Mouse (Mus musculus): ENCODE measurements around the gene Adamts6.

Gene Adamts6

DNA sequence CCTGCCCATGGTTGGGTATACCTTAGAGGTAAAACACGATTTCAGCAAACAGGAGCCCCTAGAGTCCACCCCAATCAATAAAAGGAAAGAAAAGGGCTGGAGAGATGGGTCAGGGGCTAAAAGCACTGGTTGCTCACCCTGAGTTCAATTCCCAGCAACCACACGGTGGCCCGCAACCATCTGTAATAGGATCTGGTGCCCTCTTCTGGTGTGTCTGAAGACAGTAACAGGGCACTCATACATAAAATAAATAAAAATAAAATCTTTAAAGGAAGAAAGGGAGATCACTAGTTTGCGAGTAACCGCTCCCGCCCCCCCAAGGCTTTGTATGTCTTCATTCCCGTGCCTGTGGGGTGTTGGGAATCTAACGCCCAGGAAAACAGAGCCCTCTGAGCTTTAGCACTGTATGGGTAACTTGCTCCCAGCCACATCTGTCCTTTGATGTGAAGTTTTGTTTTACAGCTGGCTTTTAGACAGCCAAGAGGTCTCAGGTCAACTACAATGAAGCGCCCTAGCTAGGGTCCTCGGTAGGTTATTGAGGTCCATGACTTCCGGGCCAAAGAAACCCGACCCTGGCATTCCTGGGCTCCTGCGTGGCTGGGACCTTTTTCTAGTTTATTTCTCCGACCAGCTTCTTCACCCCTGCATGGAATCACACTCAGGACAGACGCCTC is 230.1 kb downstream of the Adamts6 start:
- no peak for DNase-seq

GRCm38 (mm10) chr13:104518312-104519005 is 230.8 kb downstream of the Adamts6 start:
- no peak for DNase-seq

DNA sequence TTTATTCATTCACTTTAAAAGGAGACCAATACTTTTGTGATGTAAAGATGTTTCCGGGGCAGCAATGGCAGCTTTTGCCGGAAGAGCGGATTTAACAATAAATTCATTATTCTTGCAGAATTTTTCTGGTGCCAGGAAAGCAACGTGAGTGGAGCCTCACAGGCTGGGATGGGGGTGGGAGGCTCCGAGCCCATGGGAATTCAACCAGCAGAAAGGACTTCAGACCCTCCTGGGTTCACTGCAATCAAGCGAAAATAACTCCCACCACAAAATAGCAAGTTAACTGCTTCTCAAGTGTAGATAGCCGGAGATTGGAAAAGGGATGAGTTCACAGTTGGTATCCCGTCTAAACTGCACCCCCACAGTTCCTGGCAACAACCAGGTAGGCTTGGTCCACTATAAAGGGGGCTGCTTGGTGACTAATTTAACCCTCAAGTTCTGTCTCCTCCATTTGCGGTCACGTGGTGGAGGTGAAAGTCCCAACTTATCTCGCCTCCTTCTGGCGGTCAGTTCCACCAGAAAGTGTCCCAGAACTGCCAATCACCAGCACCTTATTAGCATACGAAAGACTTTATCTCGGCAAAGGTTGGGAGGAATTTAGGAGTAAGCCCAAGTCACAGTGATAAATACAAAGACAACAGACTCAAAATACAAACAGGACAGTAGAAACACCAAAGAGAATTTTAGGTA is 231.5 kb downstream of the Adamts6 start:
- DNase-seq: no peak

GRCm38 (mm10) chr13:104519981-104520380 is 232.3 kb downstream of the Adamts6 start:
- DNase-seq: no peak

DNA sequence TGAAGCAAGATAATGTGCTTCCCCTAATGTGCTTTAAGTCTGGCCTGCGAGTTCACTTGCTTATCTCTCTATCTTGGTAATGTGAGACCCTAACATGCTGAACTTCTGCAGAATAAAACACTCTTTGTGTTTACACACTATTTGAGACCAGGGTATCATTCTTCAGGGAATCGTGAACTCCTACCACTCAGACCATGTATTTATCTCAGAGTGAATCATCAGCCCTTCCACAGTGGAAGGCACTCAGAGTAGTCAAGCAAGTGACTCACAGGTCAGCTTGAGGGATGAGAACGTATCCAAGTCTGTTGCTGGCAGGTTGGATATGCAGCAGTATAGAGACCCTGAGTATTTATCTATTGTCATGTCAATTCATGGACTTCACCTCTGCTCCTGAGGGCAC is 232.8 kb downstream of the Adamts6 start:
- DNase-seq: no peak

- no peak for DNase-seq
Observed at GRCm38 (mm10) chr13:104521532-104521931, 233.9 kb downstream of the Adamts6 start.

- no peak for DNase-seq
Observed at GRCm38 (mm10) chr13:104525656-104526055, 238.0 kb downstream of the Adamts6 start.

DNA sequence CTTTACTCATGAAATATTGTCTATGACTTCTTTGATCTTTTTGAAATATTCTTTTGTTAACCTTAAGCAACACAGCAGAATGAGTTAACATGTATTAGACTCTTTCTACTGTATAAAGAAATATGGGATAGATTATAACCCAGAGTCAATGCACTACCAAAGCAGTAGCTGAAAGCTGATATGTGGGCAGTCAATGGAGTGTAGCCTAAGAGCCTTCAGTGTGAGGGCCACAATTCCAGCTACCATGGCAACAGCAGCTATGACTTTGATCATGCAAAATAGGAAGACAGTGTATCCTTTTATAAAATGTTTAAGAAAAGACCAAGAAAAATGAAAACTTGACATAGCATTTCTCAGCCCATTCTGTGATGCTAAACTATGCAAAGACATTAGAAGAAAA is 241.6 kb downstream of the Adamts6 start:
- no peak for DNase-seq

DNA sequence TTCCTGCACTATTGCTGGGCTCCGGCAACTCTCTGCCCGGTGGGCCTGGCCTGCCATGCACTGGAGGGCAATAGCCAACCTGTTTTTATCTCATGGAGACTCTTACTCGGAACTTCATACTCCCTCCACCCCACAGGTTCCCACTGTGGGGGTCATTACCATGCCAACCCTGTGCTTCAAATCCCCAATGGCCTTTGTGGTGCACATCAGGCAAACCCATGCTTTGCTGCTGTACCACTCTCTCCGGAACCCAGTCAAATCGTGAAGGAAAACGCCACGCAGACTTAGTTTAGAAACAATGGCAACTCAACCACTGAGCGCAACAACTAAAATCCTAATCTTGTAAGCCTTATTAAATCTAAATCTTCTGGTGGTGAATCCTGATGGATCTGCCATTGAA is 244.2 kb downstream of the Adamts6 start:
- DNase-seq: no peak

- DNase-seq: no peak
Observed at GRCm38 (mm10) chr13:104532723-104533122, 245.1 kb downstream of the Adamts6 start.

GRCm38 (mm10) chr13:104533806-104534495 is 246.3 kb downstream of the Adamts6 start:
- DNase-seq: no peak

GRCm38 (mm10) chr13:104540861-104541398 is 253.3 kb downstream of the Adamts6 start:
- no peak for DNase-seq

DNA sequence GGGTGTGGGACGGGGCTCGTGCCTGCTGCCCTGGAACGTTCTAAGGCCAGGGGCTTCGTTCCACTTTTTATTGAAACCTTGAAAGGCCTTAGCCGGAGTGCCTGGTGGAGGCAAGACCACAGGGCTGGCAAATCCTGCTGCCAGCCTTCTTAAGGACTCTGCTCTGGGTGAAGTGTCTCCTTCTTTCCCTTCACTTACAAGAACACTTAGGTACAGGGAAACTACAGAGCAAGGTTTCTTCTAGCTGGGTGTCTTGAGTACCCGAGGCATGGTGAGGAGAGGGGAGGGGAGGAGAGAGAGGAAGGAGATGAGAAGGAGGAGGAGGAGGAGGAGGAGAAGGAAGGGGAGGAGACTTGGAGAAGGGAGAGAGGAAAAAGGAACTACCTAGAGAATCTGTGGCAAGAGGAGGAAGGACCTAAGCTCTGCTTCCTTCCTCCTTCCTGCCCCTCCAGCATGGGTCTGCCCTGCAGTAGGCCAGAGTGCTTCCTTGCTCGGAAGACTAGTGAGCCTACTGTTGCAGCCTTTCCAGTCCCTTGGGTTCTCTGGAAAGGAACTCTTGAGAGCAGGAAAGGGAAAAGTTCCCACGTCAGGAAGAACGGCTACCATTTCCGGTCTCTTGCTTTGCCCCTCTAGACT is 254.6 kb downstream of the Adamts6 start:
- no peak for DNase-seq

DNA sequence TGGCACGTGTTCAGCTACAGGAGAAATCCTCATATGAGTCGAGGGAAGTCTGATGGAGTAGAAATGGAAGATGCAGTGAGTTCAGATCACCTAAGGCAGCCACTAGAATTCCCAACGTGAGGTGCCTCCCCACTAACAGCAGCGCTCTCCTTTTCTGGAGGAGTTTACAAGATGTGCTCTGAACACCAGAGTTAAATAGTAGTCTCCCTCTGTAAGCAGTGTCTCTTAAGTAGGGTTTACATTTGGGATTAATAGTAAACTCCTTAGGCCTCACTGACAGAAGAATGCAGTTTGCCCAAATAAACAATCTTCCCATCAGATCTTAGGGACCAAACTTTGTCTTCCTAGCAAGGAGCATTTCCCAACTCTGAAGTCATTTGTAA is 255.1 kb downstream of the Adamts6 start:
- DNase-seq: no peak
